Mouse (Mus musculus): ENCODE measurements around the gene Pik3r2.

DNA sequence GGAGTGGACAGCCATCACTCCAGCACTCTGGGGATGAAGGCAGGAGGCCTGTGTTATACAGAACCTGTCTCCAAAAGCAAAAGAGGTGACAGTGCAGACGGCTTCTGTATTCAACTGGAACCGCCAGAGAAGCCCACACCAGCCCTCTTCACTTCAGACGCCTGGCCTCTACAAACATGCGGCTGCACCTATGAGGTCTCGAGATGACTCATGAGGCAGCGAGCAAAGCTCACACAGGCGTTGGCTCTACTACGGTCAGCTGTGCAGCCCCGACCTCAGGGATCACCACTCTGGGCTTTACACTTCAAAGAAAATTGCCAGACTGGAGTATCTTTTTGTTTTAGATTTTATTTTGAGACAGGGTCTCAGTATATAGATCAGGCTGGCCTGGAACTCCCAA is 3.6 kb downstream of the Pik3r2 start:
- TF ChIP-seq CTCF (IDR thresholded peaks at IDR 0.05; ENCODE audit: low read depth) = no peak
- TF ChIP-seq EP300 (IDR thresholded peaks at IDR 0.05; ENCODE audit: low read depth) = no peak

Measured in heart, postnatal 0 days (tissue).